Mouse (Mus musculus): ENCODE data around the gene Arhgef25. TPM values are rescaled to one million over a fixed set of nuclear protein-coding genes. Genes with fewer than 3 reads are reported as not detected.

The Arhgef25 gene
- polyA plus RNA-seq (2017; shearing (Covaris generic)), result under 1 TPM in 1 of 2 experiments, not detected in 1; 0.38 TPM

DNA sequence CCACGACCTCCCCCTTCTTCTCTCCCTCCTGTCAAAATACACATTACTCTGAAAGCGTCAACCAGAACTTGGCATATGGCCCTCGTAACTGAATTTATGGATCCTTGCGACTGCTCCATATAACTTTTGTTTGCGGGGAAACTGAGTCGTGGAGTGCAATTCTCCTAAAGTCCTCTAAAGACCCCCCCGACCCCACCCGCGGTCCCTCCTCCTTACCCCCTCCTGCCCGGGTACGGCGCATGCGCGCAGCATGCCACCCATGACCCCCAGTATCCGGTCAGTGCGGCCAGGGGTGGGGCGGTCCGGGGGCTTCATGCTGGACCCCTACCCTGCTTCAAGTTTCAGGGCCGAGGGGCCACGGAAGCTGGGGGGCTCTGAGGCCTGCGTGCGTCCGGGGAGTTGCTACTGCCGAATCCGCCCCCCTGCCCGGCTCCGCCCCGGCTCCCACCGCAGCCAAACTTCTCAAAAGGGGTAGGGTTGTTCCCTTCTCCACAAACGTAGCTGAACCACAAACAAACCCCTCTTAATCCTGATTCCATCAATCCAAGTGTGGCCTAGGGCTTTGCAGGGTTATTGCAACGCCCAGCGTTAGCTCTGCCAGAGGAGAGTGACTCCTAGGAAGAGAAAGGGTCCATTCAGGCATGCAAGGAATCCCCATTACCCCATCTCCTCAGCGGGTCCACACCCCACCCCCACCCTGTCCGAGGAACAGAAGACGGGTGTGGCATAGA is at the start of gene Arhgef25:
Gene Arhgef25 (minus strand): TSS at position 433 of the 731 bp plus-strand sequence.
- ATAC-seq, result no peak

DNA sequence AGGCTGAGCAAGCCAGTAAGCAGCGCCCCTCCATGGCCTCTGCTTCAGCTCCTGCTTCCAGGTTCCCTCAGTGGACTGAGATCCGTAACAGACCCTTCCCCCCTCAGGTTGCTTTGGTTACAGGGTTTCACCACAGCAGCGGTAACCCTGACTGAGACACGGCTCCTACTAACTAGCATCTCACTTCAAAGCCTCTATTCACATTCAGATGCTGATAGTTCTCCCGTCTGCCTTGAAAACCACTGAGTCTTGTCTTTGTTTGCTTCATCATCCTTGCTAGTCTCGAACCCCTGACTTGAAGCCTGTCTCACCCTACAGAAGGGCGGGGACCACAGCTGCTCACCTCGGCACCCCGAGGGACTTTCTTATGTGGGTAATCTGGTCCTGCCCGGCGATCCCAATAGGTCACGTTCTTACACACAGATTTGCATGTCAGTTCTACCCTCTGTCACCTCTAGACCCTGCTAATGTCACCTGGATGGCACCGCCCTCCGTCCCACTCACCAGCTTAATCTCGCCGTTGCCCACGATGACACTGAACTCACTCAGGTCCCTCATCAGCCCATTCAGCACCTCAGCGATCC is 48.5 kb upstream of the Arhgef25 start:
- ATAC-seq, result no peak

DNA sequence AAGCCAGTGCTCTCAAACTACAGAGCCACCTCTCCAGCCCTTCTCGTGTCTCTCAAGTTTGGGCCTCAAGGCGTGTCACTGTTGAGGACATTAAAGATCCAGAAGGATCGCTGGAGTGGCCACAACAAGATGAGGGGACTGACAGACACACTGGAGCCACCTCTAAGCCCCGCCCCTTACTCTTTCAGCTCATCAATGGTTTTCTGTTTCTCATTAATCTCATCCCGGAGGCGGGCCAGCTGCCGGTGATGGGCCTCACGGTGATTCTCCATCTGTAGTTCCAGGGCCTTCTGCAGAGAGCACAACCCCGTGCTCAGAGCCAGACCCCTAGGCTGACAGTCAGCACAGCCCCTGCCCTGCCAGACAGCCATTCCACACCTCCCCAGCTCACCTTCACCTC is 46.7 kb upstream of the Arhgef25 start:
- ATAC-seq, result no peak

- no peak for ATAC-seq
Measured at GRCm38 (mm10) chr10:127233141-127233540, 43.3 kb upstream of the Arhgef25 start.

DNA sequence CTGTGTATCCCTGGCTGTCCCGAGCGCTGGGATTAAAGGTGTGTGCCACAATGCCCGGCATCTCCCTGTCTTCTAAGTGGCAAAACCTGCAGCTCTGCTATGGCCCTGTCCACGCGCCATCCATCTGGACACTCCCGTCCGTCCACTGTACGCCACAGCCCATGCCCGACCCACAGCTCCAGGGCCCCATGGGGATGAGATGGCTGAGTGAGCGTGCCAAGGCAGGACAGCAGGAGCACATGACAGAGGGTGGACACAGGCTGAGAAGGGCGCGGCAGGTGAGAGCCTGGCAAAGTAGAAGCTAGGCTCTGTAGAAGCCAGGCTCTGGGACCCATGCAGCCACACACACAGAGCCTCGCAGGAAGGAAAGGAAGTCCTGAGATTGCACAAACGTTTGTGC is 41.9 kb upstream of the Arhgef25 start:
- no peak for ATAC-seq

DNA sequence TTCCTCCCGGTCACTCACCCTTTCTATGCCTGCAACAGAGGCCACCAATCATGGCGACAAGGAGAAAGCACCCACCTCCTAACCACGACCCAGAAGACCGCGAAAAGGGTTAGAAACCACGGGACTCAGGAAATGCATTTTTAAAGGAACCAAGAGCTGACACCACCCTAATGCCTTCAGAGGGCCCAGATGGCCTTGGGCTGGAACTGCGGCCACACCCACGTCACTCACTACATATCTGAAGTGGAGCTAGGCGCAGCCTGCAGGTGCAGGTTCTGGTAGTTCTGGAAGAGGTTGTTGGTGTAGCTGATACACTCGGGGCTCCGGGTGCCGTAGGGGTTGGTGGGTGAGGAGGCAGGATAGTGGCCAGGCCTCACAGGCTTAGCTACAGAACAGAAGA is 40.8 kb upstream of the Arhgef25 start:
- ATAC-seq, result no peak

DNA sequence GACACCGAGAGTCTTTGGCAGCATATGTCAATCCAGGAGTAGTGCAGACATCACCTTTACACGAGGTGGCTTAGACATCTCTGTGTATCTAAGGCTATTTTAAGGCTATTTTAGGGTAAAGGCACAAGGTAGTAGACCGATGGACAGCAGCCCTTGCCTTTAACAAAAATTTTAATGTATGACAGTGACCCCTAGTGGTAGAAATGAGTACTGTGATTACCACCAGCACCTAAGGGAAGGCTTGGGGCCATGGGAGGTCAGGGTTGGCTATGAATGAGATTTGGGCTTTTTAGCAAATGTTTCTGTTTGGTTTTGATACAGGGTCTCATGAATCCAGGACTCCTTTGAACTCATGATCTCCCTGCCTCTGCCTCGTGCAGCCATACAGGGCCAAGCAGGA is 39.0 kb upstream of the Arhgef25 start:
- peak; percentile 38 for ATAC-seq

DNA sequence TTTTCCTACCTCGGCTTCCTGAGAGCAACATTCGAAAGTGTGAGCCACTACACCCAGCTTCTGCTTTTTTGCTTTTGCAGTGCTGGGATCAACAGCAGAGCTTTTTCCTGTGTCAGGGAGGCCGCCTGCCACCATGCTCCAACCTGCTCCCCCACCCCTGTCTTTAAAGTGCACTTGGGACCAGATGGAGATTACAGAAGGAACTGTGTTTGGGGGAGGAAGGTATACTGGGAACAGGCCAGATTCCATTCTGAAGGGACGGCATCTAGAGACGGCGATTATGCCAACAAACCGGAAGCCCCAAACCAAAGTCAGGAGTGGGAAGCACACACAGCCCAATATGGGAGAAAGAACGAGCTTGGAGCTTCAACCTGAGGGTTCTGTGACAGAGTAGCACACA is 37.3 kb upstream of the Arhgef25 start:
- no peak for ATAC-seq

DNA sequence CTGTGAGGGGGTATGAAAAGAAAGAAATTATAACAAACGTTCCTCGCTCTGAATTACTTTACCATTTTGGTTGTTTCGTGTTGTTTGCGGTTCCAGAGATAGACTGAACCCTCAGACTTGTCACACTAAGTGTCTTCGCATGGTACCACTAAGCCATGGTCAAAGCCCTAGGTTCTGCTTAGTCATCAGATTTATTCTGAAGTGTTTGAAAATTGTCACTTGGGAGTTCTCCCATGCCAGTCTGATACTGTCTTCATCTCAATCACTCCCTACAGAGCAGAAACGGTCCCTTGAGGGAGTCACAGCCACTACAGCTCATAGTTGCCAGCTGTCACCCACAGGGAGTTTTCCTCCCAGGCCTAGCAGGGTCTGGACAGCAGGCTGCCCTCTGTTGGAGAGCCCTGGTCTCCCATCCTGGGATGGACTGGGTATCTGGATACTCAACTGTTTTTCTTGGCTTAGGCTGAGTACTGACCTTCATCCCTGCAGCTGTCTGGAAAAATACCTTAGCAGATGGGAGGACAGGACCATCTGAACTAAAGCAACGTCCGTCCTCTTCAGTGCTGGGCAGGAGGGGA is 36.5 kb upstream of the Arhgef25 start:
- ATAC-seq, result no peak

- ATAC-seq, result peak; percentile 97
Measured at GRCm38 (mm10) chr10:127225732-127226131, 35.8 kb upstream of the Arhgef25 start.

DNA sequence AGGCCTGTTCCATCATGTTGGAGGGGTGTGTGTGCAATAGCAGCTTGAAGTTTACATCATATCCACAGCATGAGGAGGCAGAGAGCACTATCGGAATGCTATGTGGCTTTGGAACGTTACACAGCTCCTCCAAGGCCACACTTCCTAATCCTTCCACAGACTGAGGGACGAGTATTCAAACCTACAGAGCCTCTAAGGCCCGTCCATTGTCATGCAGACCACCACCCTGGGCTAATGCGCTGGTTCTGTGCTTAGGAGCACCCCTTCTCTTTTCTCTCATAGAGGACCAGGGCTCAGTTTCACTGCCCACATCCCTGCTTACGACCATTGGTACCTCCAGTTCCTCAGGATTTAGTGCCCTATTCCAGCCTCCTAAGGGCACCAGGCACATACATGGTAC is 35.3 kb upstream of the Arhgef25 start:
- no peak for ATAC-seq

DNA sequence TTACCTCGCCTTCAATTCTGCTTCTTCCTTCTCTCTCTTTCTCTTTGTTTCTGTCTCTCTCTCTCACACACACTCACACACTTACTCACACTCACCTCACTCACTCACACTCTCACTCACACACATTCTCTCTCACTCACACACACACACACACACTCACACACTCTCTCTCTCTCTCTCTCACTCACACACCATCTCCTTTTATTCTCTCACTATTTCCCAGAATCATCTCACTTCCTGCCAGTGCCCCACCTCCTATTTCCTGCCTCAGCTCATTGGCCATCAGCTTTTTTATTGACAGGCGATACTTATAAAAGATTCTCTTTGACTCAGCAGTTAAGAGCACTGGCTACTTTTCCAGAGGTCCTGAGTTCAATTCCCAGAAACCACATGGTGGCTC is 28.5 kb upstream of the Arhgef25 start:
- ATAC-seq, result peak; percentile 75

DNA sequence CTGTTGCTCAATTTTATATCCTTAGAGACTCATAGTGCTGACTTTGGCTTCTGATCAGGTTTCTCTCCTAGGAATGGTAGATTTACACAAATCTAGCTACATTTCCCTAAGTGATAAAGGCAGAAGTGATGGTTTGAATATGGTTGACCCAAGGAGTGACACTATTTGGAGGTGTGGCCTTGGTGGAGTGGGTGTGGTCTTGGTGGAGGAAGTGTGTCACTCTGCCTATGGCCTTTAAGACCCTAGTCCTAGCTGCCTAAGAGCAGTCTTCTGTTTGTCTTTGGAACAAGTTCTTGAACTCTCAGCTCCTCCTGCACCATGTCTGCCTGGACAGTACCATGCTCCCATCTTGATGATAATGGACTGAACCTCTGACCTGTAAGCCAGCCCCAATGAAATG is 27.3 kb upstream of the Arhgef25 start:
- no peak for ATAC-seq

- no peak for ATAC-seq
Measured at GRCm38 (mm10) chr10:127216456-127216855, 26.6 kb upstream of the Arhgef25 start.

DNA sequence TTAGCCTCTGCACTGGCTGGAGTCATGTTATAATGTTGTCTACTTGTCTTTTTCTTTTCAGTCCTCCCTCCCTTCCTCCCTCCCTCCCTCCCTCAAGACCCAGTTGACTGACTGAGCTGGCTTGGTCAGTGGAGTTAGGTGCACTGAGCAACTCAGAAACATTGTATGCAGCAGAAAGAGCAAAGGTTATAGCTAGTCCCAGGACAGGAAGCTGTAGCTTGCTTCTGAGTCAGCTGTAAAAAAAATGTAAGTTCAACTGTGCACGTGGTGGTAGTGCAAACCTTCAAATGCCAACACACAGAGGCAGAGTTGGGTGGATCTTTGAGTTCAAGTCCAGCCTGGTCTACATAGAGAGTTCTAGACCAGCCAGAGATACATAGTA is 24.5 kb upstream of the Arhgef25 start:
- ATAC-seq, result no peak

DNA sequence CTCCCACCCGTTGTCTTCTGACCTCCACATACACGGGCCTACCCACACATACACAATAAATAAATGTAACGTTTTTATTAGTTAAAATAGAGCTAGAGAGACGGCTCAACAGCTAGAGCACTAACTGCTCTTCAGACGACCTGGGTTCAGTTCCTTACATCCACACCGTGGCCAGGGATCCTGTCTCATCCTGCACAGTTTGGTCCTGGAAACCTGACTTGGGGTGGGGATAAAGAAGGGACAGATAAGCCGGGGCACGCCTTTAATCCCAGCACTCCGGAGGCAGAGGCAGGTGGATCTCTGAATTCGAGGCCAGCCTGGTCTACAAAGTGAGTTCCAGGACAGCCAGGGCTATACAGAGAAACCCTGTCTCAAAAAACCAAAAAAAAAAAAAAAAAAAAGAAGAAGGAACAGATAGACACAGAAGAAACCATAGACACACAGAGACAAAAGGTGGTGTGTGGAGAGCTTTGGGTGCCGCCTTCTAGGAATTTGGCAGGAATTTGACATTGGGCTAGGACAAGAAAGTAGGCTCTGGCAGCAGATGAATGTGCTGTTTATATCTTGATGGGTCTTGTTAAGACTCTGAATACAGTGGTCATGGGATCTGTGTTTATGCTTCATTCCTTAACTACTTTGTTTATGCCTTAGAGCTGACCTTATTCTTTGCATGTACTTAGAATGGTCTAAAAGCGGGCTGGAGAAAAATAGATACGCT is 24.0 kb upstream of the Arhgef25 start:
- no peak for ATAC-seq

GRCm38 (mm10) chr10:127213272-127213671 is 23.4 kb upstream of the Arhgef25 start:
- ATAC-seq, result no peak

DNA sequence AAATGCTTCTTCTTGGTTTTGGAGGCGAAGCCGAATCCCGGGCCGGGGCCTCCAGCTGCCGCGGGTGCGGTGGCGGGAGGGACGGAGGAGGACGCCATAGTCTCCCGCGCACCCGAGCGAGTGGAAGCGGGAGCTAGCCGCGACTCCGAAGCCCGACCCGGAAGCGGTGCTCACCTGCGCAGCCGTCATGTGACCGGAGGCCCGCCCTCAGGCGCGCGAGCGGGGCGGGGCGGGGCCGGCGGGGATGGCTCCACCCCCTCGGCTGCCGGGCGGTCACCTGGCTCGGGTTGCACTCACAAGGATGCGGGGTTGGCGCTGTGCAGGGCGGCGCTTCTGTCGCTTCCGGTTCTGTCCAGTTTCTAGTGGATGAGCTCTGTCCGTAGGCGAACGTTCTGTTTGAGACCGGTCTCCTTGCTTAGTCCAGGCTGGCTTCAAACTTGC is 21.6 kb upstream of the Arhgef25 start, which contains the start of gene Pip4k2c:
Gene Pip4k2c (minus strand): TSS at position 172 of the 441 bp plus-strand sequence.
- ATAC-seq, result peak; percentile 97

DNA sequence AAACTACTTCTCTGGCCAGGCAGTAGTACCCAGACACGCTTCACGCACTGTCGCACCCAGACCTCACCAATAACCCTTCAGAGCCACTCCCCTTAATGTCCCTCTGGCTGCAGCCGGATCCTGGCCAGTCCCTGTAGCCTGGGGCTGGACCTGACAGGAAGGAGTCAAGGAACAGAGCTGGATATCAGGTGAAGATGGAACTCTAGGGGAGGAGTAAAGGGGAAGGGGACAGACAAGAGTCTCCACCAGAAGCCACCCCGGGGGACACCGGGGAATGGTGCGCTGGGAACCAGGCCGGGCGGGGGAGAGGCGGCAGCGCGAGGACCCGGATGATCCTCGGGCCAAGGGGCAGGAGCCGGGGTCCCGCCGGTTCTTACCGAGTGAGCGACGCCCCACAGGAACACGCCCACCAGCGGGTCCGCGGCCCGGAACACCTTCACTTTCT is 21.1 kb upstream of the Arhgef25 start:
- peak; percentile 52 for ATAC-seq

DNA sequence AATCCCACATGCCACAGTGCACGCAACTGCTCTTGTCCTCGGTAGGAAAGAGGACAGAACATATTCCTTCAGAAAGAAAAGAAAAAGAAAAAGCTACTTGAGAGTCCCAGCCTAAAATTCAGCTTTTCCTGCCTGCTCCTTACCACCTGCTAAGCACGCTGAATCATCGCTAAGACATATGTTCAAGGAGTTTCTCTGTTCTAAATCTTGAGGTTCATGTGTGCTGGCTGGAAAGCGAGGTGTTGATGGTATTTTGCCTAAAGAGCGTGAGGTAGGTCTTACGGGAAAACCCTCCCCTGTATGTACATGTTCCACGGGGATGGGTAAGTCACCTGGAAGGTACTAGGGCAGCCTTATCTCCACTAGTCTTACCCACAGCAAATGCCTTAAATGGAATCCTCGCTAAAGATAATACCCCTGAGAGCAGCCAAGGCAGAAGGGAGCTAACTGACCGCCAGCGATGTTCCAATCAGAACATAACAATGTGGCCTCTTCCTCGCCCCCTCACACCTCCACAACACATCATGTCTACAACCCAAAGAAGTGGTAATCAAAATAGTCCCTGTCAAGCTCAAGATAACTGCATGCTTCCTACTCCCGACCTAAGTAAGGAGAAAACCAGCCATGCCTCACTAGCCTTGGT is 20.2 kb upstream of the Arhgef25 start:
- ATAC-seq, result no peak

GRCm38 (mm10) chr10:127208921-127209320 is 19.0 kb upstream of the Arhgef25 start:
- no peak for ATAC-seq

- ATAC-seq, result no peak
Measured at GRCm38 (mm10) chr10:127205373-127205772, 15.5 kb upstream of the Arhgef25 start.

GRCm38 (mm10) chr10:127204589-127204988 is 14.7 kb upstream of the Arhgef25 start:
- ATAC-seq, result no peak
